Mouse (Mus musculus): ENCODE measurements around the gene Hmgcl. TPM values are rescaled to one million over a fixed set of nuclear protein-coding genes. Genes with fewer than 3 reads are reported as not detected.
A peak's percentile ranks its signal among the peaks of the same experiment; 100 is the strongest.

The Hmgcl gene
- total and polyA plus RNA-seq, 2 experiments, result 187 to 266 TPM

DNA sequence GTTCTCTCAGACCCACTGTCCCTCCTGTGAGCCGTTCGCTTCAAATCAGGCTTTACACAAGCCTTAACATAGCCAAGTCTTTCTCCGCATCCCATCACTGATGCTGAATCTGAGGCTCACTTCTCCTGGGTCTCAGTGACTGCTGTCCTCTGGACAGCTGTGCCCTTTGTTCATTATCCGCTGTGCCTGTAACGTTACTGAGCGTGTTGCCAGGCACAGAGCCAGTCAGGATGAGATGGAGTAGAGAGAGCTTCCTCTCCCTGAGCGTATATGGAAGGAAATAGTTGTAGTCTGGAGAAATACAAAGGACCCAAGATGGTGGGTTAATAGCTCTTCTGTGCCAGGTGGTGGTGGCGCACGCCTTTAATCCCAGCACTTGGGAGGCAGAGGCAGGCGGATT is 3.2 kb downstream of the Hmgcl start:
- H3K9ac ChIP-seq (ENCODE audit: low read depth, low read length), result no peak overlapping the region
- peak; percentile 54 for DNase-seq (ENCODE audit: extremely low read depth, low read depth, low spot score)
- no peak for TF ChIP-seq POLR2A (IDR thresholded peaks at IDR 0.05; ENCODE audit: extremely low read depth, insufficient read depth, low read length)
- no peak for TF ChIP-seq CTCF (IDR thresholded peaks at IDR 0.05; ENCODE audit: low read depth, low read length)
- peaks cover 4% of the 10 kb centered on the region; the same call in 1 of the 2 replicates for H3K36me3 ChIP-seq (ENCODE audit: control insufficient read depth, insufficient read depth, low read length)
- no peaks in the 10 kb centered on the region for H3K27me3 ChIP-seq (ENCODE audit: control insufficient read depth, insufficient read depth, low read length)
- H3K27ac ChIP-seq (replicated peaks; ENCODE audit: insufficient read depth, low read depth, low read length), result peak overlapping the region; percentile 75; the same call in 1 of the 2 replicates
- H3K79me2 ChIP-seq (ENCODE audit: control insufficient read depth, insufficient read depth, low read length), result peaks cover 8% of the 10 kb centered on the region; the same call in 1 of the 2 replicates
- H3K4me3 ChIP-seq (ENCODE audit: insufficient read depth, low read depth, low read length), result no peak overlapping the region
- WGBS, result 45% methylated on average over 10 of the region's 10 CpGs
- peaks cover 21% of the 10 kb centered on the region for H3K4me1 ChIP-seq (ENCODE audit: control insufficient read depth, insufficient read depth, low read length)

DNA sequence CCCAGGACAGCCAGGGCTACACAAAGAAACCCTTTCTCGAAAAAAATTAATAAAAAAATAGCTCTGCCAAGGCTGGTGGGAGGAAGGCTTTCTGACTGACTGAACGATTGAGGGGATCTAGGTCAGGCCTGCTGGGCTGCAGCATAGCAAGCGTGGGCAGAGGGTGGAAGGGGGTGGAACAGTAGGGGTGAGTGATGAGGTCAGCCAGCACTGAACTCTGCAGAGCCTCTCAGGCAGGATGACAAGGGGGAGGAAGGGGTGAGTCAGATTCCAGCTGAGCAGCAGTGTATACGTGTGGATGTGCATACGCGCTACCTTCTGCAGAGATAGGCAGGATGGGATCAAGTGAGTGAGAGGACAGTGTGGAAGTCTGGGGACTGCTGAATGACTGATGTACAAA is 3.7 kb downstream of the Hmgcl start:
- no peak overlapping the region for H3K27ac ChIP-seq (replicated peaks; ENCODE audit: insufficient read depth, low read depth, low read length)
- peaks cover 26% of the 10 kb centered on the region for H3K4me1 ChIP-seq (ENCODE audit: control insufficient read depth, insufficient read depth, low read length)
- peaks cover 8% of the 10 kb centered on the region; the same call in 1 of the 2 replicates for H3K79me2 ChIP-seq (ENCODE audit: control insufficient read depth, insufficient read depth, low read length)
- peaks cover 4% of the 10 kb centered on the region; the same call in 1 of the 2 replicates for H3K36me3 ChIP-seq (ENCODE audit: control insufficient read depth, insufficient read depth, low read length)
- H3K27me3 ChIP-seq (ENCODE audit: control insufficient read depth, insufficient read depth, low read length), result no peaks in the 10 kb centered on the region
- 22% methylated on average over 6 of the region's 6 CpGs for WGBS
- H3K4me3 ChIP-seq (ENCODE audit: insufficient read depth, low read depth, low read length), result no peak overlapping the region
- no peak for TF ChIP-seq CTCF (IDR thresholded peaks at IDR 0.05; ENCODE audit: low read depth, low read length)
- TF ChIP-seq POLR2A (IDR thresholded peaks at IDR 0.05; ENCODE audit: extremely low read depth, insufficient read depth, low read length), result no peak
- DNase-seq (ENCODE audit: extremely low read depth, low read depth, low spot score), result peak; percentile 63
- H3K9ac ChIP-seq (ENCODE audit: low read depth, low read length), result no peak overlapping the region

DNA sequence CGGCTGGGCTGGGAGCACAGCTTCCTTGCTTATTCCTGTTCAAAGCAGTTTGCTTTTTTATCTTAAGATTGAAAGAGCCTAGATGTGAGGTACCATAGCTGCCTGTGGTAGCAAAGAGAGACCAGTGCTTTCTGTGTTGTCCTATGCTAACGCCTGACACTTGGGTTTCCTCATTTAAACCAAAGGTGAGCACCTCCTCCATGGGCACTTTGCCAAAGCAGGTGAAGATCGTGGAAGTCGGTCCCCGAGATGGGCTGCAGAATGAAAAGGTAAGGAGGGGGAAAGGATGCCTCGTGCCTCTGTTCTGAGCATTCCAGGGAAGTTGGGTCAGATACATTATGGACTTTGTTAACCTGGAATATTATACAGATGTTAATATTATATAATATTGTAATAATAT is 4.1 kb downstream of the Hmgcl start:
- H3K9ac ChIP-seq (ENCODE audit: low read depth, low read length), result no peak overlapping the region

DNA sequence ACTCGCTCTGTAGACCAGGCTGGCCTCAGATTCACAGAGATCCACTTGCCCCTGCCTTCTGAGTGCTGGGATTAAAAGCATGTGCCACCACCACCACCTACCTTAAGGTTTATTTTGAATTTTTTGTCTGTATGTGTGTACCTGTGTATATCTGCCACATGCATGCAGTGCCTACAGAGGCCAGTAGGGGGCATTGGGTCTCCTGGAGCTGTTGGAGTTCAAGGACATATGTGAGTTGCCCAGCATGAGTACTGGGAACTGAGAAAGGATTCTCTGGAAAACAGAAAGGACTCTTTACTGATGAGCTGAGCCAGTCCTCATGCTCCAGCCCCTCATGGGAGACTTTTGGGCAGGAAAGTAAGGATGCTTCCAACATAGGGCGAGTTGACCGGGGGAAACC is 5.3 kb downstream of the Hmgcl start:
- Histone ChIP-seq H3K9ac (ENCODE audit: low read depth, low read length) (no peak overlapping the region), H3K27ac (replicated peaks; ENCODE audit: insufficient read depth, low read depth, low read length) (no peak overlapping the region), H3K4me1 (ENCODE audit: control insufficient read depth, insufficient read depth, low read length) (peaks cover 34% of the 10 kb centered on the region), H3K36me3 (ENCODE audit: control insufficient read depth, insufficient read depth, low read length) (peaks cover 4% of the 10 kb centered on the region; the same call in 1 of the 2 replicates), H3K4me3 (ENCODE audit: insufficient read depth, low read depth, low read length) (no peak overlapping the region), H3K27me3 (ENCODE audit: control insufficient read depth, insufficient read depth, low read length) (no peaks in the 10 kb centered on the region), H3K79me2 (ENCODE audit: control insufficient read depth, insufficient read depth, low read length) (peaks cover 7% of the 10 kb centered on the region; the same call in 1 of the 2 replicates)
- 98% methylated on average over 3 of the region's 3 CpGs for WGBS
- DNase-seq (ENCODE audit: extremely low read depth, low read depth, low spot score), result no peak
- TF ChIP-seq CTCF (IDR thresholded peaks at IDR 0.05; ENCODE audit: low read depth, low read length) (peak; percentile 36; the same call in 1 of the 2 replicates), POLR2A (IDR thresholded peaks at IDR 0.05; ENCODE audit: extremely low read depth, insufficient read depth, low read length) (no peak)

More for the DNA sequence above, 4.1 kb downstream of the Hmgcl start:
- WGBS, result 44% methylated on average over 6 of the region's 6 CpGs
- H3K79me2 ChIP-seq (ENCODE audit: control insufficient read depth, insufficient read depth, low read length), result peaks cover 8% of the 10 kb centered on the region; the same call in 1 of the 2 replicates
- peaks cover 27% of the 10 kb centered on the region for H3K4me1 ChIP-seq (ENCODE audit: control insufficient read depth, insufficient read depth, low read length)
- H3K27me3 ChIP-seq (ENCODE audit: control insufficient read depth, insufficient read depth, low read length), result no peaks in the 10 kb centered on the region
- no peak for DNase-seq (ENCODE audit: extremely low read depth, low read depth, low spot score)
- no peak overlapping the region for H3K27ac ChIP-seq (replicated peaks; ENCODE audit: insufficient read depth, low read depth, low read length)
- H3K4me3 ChIP-seq (ENCODE audit: insufficient read depth, low read depth, low read length), result no peak overlapping the region
- no peak for TF ChIP-seq CTCF (IDR thresholded peaks at IDR 0.05; ENCODE audit: low read depth, low read length)
- TF ChIP-seq POLR2A (IDR thresholded peaks at IDR 0.05; ENCODE audit: extremely low read depth, insufficient read depth, low read length), result no peak
- H3K36me3 ChIP-seq (ENCODE audit: control insufficient read depth, insufficient read depth, low read length), result peaks cover 4% of the 10 kb centered on the region; the same call in 1 of the 2 replicates

DNA sequence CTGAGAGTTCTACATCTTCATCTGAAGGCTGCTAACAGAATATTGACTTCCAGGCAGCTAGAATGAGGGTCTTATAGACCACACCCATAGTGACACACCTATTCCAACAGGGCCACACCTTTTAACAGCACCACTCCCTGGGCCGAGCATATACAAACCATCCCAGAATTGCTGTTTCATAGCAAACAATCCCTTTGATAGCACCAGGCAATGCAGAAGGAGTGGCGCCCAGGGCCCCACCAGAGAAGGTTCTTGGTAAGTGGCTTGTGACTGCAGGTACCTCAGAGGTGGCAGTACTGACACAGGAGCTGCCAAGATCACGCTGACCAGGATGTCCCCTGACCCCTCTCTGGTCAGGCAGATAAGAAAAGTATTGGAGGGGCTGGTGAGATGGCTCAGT is 6.9 kb downstream of the Hmgcl start:
- peaks cover 4% of the 10 kb centered on the region; the same call in 1 of the 2 replicates for H3K36me3 ChIP-seq (ENCODE audit: control insufficient read depth, insufficient read depth, low read length)
- H3K4me3 ChIP-seq (ENCODE audit: insufficient read depth, low read depth, low read length), result no peak overlapping the region
- H3K9ac ChIP-seq (ENCODE audit: low read depth, low read length), result no peak overlapping the region
- peaks cover 2% of the 10 kb centered on the region; the same call in 1 of the 2 replicates for H3K79me2 ChIP-seq (ENCODE audit: control insufficient read depth, insufficient read depth, low read length)
- H3K27ac ChIP-seq (replicated peaks; ENCODE audit: insufficient read depth, low read depth, low read length), result no peak overlapping the region
- TF ChIP-seq CTCF (IDR thresholded peaks at IDR 0.05; ENCODE audit: low read depth, low read length) (no peak), POLR2A (IDR thresholded peaks at IDR 0.05; ENCODE audit: extremely low read depth, insufficient read depth, low read length) (no peak)
- DNase-seq (ENCODE audit: extremely low read depth, low read depth, low spot score), result no peak
- no peaks in the 10 kb centered on the region for H3K27me3 ChIP-seq (ENCODE audit: control insufficient read depth, insufficient read depth, low read length)
- H3K4me1 ChIP-seq (ENCODE audit: control insufficient read depth, insufficient read depth, low read length), result peaks cover 41% of the 10 kb centered on the region
- 77% methylated on average over 3 of the region's 3 CpGs for WGBS

DNA sequence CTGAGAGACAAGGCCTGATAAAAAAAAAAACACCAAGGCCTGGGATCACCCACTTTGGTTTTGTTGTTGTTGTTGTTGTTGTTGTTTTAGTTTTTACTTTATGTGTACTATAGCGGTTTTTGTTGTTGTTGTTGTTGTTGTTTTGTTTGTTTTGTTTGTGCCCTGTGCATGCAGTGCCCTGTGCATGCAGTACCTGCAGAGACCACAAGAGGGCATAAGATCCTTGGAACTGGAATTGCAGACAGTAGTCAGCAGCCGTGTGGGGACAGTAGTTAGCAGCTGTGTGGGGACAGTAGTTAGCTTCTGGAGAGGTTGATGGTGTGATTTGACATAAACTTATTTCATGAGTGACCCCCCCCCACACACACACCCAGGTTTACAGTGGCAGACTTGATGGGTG is 8.0 kb downstream of the Hmgcl start:
- Histone ChIP-seq H3K4me3 (ENCODE audit: insufficient read depth, low read depth, low read length) (no peak overlapping the region), H3K4me1 (ENCODE audit: control insufficient read depth, insufficient read depth, low read length) (peaks cover 41% of the 10 kb centered on the region), H3K27ac (replicated peaks; ENCODE audit: insufficient read depth, low read depth, low read length) (no peak overlapping the region), H3K27me3 (ENCODE audit: control insufficient read depth, insufficient read depth, low read length) (no peaks in the 10 kb centered on the region), H3K79me2 (ENCODE audit: control insufficient read depth, insufficient read depth, low read length) (no peaks in the 10 kb centered on the region; the same call in 1 of the 2 replicates), H3K36me3 (ENCODE audit: control insufficient read depth, insufficient read depth, low read length) (peaks cover 4% of the 10 kb centered on the region; the same call in 1 of the 2 replicates), H3K9ac (ENCODE audit: low read depth, low read length) (no peak overlapping the region)
- TF ChIP-seq POLR2A (IDR thresholded peaks at IDR 0.05; ENCODE audit: extremely low read depth, insufficient read depth, low read length), result no peak
- peak; percentile 84 for TF ChIP-seq CTCF (IDR thresholded peaks at IDR 0.05; ENCODE audit: low read depth, low read length)
- DNase-seq (ENCODE audit: extremely low read depth, low read depth, low spot score), result peak; percentile 66
- 9% methylated on average over 2 of the region's 2 CpGs for WGBS

Data from liver, adult 2 months (tissue).